Mouse (Mus musculus): Measurements from ENCODE around the gene Dhx8. TPM values are rescaled to one million over a fixed set of nuclear protein-coding genes. Genes with fewer than 3 reads are reported as not detected.

The Dhx8 gene
- polyA plus RNA-seq, 1 experiment from 2014 or later = 33.5 TPM

- Histone ChIP-seq H3K27ac (ENCODE audit: low read depth, low read length) (peak overlapping the region; percentile 52), H3K4me1 (ENCODE audit: control insufficient read depth, insufficient read depth, low read length) (peaks cover 11% of the 10 kb centered on the region; the same call in 1 of the 2 replicates), H3K9ac (replicated peaks; ENCODE audit: low read depth, low read length) (peak overlapping the region; percentile 57), H3K9me3 (ENCODE audit: control insufficient read depth, low read length) (no peaks in the 10 kb centered on the region), H3K4me3 (ENCODE audit: low read depth, low read length) (peak overlapping the region; percentile 49), H3K4me2 (ENCODE audit: low read depth, low read length) (peak overlapping the region; percentile 96), H3K36me3 (ENCODE audit: control insufficient read depth, insufficient read depth, low read length) (no peaks in the 10 kb centered on the region), H3K27me3 (ENCODE audit: control insufficient read depth, insufficient read depth, low read length) (peaks cover 43% of the 10 kb centered on the region)
- under 1% methylated on average over 19 of the region's 19 CpGs for WGBS
- 0 out of 2 replicates have a peak, but pooled peaks have one; percentile 4 for ATAC-seq (ENCODE audit: low read depth)
Measured at GRCm38 (mm10) chr11:101784072-101784471, 51.4 kb downstream of the Dhx8 start.

GRCm38 (mm10) chr11:101784488-101785142, 51.9 kb downstream of the Dhx8 start:
- peak; percentile 42 for ATAC-seq (ENCODE audit: low read depth)
- Histone ChIP-seq H3K9me3 (ENCODE audit: control insufficient read depth, low read length) (no peaks in the 10 kb centered on the region), H3K4me3 (ENCODE audit: low read depth, low read length) (peak overlapping the region; percentile 49), H3K27me3 (ENCODE audit: control insufficient read depth, insufficient read depth, low read length) (peaks cover 43% of the 10 kb centered on the region), H3K4me1 (ENCODE audit: control insufficient read depth, insufficient read depth, low read length) (peaks cover 11% of the 10 kb centered on the region; the same call in 1 of the 2 replicates), H3K9ac (replicated peaks; ENCODE audit: low read depth, low read length) (peak overlapping the region; percentile 57), H3K27ac (ENCODE audit: low read depth, low read length) (peak overlapping the region; percentile 52; the same call in 1 of the 2 replicates), H3K4me2 (ENCODE audit: low read depth, low read length) (peak overlapping the region; percentile 96), H3K36me3 (ENCODE audit: control insufficient read depth, insufficient read depth, low read length) (no peaks in the 10 kb centered on the region)
- WGBS = under 1% methylated on average over 62 of the region's 67 CpGs

- WGBS = 1% methylated on average over 33 of the region's 35 CpGs
- Histone ChIP-seq H3K27ac (ENCODE audit: low read depth, low read length) (peak within 1 kb of the TSS; percentile 52), H3K9me3 (ENCODE audit: control insufficient read depth, low read length) (no peaks in the 10 kb centered on the region), H3K4me3 (ENCODE audit: low read depth, low read length) (peak within 1 kb of the TSS; percentile 49), H3K9ac (replicated peaks; ENCODE audit: low read depth, low read length) (peak within 1 kb of the TSS; percentile 57), H3K27me3 (ENCODE audit: control insufficient read depth, insufficient read depth, low read length) (peaks cover 43% of the 10 kb centered on the region), H3K4me2 (ENCODE audit: low read depth, low read length) (peak within 1 kb of the TSS; percentile 96), H3K4me1 (ENCODE audit: control insufficient read depth, insufficient read depth, low read length) (peaks cover 11% of the 10 kb centered on the region; the same call in 1 of the 2 replicates), H3K36me3 (ENCODE audit: control insufficient read depth, insufficient read depth, low read length) (no peaks in the 10 kb centered on the region)
- peak; percentile 95 for ATAC-seq (ENCODE audit: low read depth)
Measured at GRCm38 (mm10) chr11:101785143-101785851, 52.6 kb downstream of the Dhx8 start, which contains the start of gene Etv4. Etv4 (minus strand) TSS chr11:101785371.

- Histone ChIP-seq H3K27ac (ENCODE audit: low read depth, low read length) (no peak overlapping the region), H3K36me3 (ENCODE audit: control insufficient read depth, insufficient read depth, low read length) (no peaks in the 10 kb centered on the region), H3K4me1 (ENCODE audit: control insufficient read depth, insufficient read depth, low read length) (peaks cover 16% of the 10 kb centered on the region; the same call in 1 of the 2 replicates), H3K27me3 (ENCODE audit: control insufficient read depth, insufficient read depth, low read length) (peaks cover 43% of the 10 kb centered on the region), H3K9ac (replicated peaks; ENCODE audit: low read depth, low read length) (no peak overlapping the region), H3K4me3 (ENCODE audit: low read depth, low read length) (no peak overlapping the region; the same call in 1 of the 2 replicates), H3K4me2 (ENCODE audit: low read depth, low read length) (peak overlapping the region; percentile 96; the same call in 1 of the 2 replicates), H3K9me3 (ENCODE audit: control insufficient read depth, low read length) (no peaks in the 10 kb centered on the region)
- WGBS = 17% methylated on average over 7 of the region's 7 CpGs
- ATAC-seq (ENCODE audit: low read depth) = no peak
Measured at GRCm38 (mm10) chr11:101785852-101786205, 53.1 kb downstream of the Dhx8 start.

GRCm38 (mm10) chr11:101786651-101787050, 53.9 kb downstream of the Dhx8 start:
- WGBS = 63% methylated on average over 7 of the region's 7 CpGs
- ATAC-seq (ENCODE audit: low read depth) = no peak
- Histone ChIP-seq H3K27me3 (ENCODE audit: control insufficient read depth, insufficient read depth, low read length) (peaks cover 41% of the 10 kb centered on the region), H3K36me3 (ENCODE audit: control insufficient read depth, insufficient read depth, low read length) (no peaks in the 10 kb centered on the region), H3K4me3 (ENCODE audit: low read depth, low read length) (no peak overlapping the region), H3K4me2 (ENCODE audit: low read depth, low read length) (no peak overlapping the region), H3K9ac (replicated peaks; ENCODE audit: low read depth, low read length) (no peak overlapping the region), H3K9me3 (ENCODE audit: control insufficient read depth, low read length) (no peaks in the 10 kb centered on the region), H3K4me1 (ENCODE audit: control insufficient read depth, insufficient read depth, low read length) (peaks cover 16% of the 10 kb centered on the region; the same call in 1 of the 2 replicates), H3K27ac (ENCODE audit: low read depth, low read length) (no peak overlapping the region)

GRCm38 (mm10) chr11:101787432-101787831, 54.7 kb downstream of the Dhx8 start:
- Histone ChIP-seq H3K4me2 (ENCODE audit: low read depth, low read length) (no peak overlapping the region), H3K9ac (replicated peaks; ENCODE audit: low read depth, low read length) (no peak overlapping the region), H3K27ac (ENCODE audit: low read depth, low read length) (no peak overlapping the region), H3K4me3 (ENCODE audit: low read depth, low read length) (no peak overlapping the region), H3K36me3 (ENCODE audit: control insufficient read depth, insufficient read depth, low read length) (no peaks in the 10 kb centered on the region), H3K27me3 (ENCODE audit: control insufficient read depth, insufficient read depth, low read length) (peaks cover 38% of the 10 kb centered on the region), H3K9me3 (ENCODE audit: control insufficient read depth, low read length) (no peaks in the 10 kb centered on the region), H3K4me1 (ENCODE audit: control insufficient read depth, insufficient read depth, low read length) (peaks cover 16% of the 10 kb centered on the region; the same call in 1 of the 2 replicates)
- no peak for ATAC-seq (ENCODE audit: low read depth)
- 44% methylated on average over 1 of the region's 1 CpGs for WGBS

- H3K4me3 ChIP-seq (ENCODE audit: low read depth, low read length) = no peak overlapping the region
- no peaks in the 10 kb centered on the region for H3K36me3 ChIP-seq (ENCODE audit: control insufficient read depth, insufficient read depth, low read length)
- H3K27ac ChIP-seq (ENCODE audit: low read depth, low read length) = no peak overlapping the region; the same call in 1 of the 2 replicates
- no peak overlapping the region for H3K9ac ChIP-seq (replicated peaks; ENCODE audit: low read depth, low read length)
- 33% methylated on average over 19 of the region's 19 CpGs for WGBS
- peaks cover 5% of the 10 kb centered on the region; the same call in 1 of the 2 replicates for H3K4me1 ChIP-seq (ENCODE audit: control insufficient read depth, insufficient read depth, low read length)
- no peak overlapping the region; the same call in 1 of the 2 replicates for H3K4me2 ChIP-seq (ENCODE audit: low read depth, low read length)
- peaks cover 14% of the 10 kb centered on the region for H3K27me3 ChIP-seq (ENCODE audit: control insufficient read depth, insufficient read depth, low read length)
- ATAC-seq (ENCODE audit: low read depth) = peak; percentile 44; the same call in 1 of the 2 replicates
- H3K9me3 ChIP-seq (ENCODE audit: control insufficient read depth, low read length) = no peaks in the 10 kb centered on the region
Measured at GRCm38 (mm10) chr11:101790811-101791526, 58.2 kb downstream of the Dhx8 start.

- Histone ChIP-seq H3K4me2 (ENCODE audit: low read depth, low read length) (no peak overlapping the region), H3K4me3 (ENCODE audit: low read depth, low read length) (no peak overlapping the region), H3K36me3 (ENCODE audit: control insufficient read depth, insufficient read depth, low read length) (no peaks in the 10 kb centered on the region), H3K9ac (replicated peaks; ENCODE audit: low read depth, low read length) (no peak overlapping the region), H3K9me3 (ENCODE audit: control insufficient read depth, low read length) (no peaks in the 10 kb centered on the region), H3K27ac (ENCODE audit: low read depth, low read length) (no peak overlapping the region), H3K27me3 (ENCODE audit: control insufficient read depth, insufficient read depth, low read length) (no peaks in the 10 kb centered on the region), H3K4me1 (ENCODE audit: control insufficient read depth, insufficient read depth, low read length) (no peaks in the 10 kb centered on the region)
- 82% methylated on average over 2 of the region's 2 CpGs for WGBS
- ATAC-seq (ENCODE audit: low read depth) = no peak
Measured at GRCm38 (mm10) chr11:101797355-101797754, 64.6 kb downstream of the Dhx8 start.
